Mouse (Mus musculus): ENCODE data around the gene Lpp. TPM values are rescaled to one million over a fixed set of nuclear protein-coding genes. Genes with fewer than 3 reads are reported as not detected.

Lpp gene
- total and polyA plus RNA-seq, 3 experiments = 0.16 TPM; not detected in 2

DNA sequence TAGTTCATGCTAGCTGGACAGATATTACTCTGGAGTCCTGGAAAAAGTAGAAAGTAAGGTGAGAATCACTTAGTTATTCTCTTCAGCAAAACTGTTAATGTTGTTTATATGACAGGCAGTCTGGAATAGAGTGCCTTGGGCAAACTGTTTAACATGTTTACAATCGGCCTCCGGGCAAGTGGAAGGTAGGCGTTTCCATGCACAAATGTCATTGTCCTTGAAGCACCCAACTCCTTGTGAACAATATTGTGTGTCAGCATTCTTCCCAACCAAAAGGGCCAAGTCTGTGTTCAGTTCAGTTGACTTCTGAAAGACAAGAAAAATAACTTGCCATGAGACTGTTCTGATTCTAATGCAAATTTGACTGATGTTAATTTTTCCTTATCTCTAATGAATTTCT is 539.5 kb downstream of the Lpp start:
- ATAC-seq (ENCODE audit: extremely low read depth, insufficient number of reproducible peaks, low FRiP score, poor library complexity, severe bottlenecking) = no peak
- Histone ChIP-seq H3K9me3 (replicated peaks) (peaks cover 7% of the 10 kb centered on the region; the same call in 1 of the 2 replicates), H3K27me3 (ENCODE audit: insufficient read depth, low read length) (no peaks in the 10 kb centered on the region), H3K4me3 (ENCODE audit: low read depth, low read length) (no peak overlapping the region), H3K36me3 (replicated peaks) (no peaks in the 10 kb centered on the region), H3K4me1 (ENCODE audit: insufficient read depth, low read depth, low read length) (no peaks in the 10 kb centered on the region)
- DNase-seq (ENCODE audit: low spot score) = no peak
- TF ChIP-seq GATA1 (IDR thresholded peaks at IDR 0.05; ENCODE audit: borderline replicate concordance, low read length) (no peak), GATA2 (IDR thresholded peaks at IDR 0.05; ENCODE audit: borderline replicate concordance, low read depth, low read length) (no peak), POLR2AphosphoS5 (IDR thresholded peaks at IDR 0.05; ENCODE audit: insufficient replicate concordance, low read depth, low read length) (no peak), CTCF (IDR thresholded peaks at IDR 0.05; ENCODE audit: low read depth, low read length) (no peak), TAL1 (conservative IDR thresholded peaks at IDR 0.05; ENCODE audit: low read depth, low read length) (no peak)

DNA sequence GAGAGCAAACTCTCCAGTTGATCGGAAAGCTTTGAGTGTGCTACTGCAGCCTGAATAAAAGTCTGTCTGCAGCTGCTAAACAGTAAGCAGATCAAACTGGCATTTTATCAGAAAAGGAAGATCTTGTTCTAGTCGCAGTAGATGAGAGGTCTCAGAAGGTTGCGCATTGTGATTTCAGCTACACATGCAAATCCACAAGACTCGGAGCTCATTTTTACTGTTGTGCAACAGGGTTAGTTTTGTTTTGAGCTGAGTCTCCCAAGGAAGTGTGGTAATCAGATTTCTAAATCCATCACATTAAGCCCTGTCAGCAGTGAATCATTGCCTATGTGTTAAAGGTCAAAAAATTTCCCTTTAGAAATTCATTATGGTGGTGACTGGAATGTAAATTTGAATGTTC is 540.4 kb downstream of the Lpp start:
- H3K27me3 ChIP-seq (ENCODE audit: insufficient read depth, low read length) = no peaks in the 10 kb centered on the region
- no peak for TF ChIP-seq POLR2AphosphoS5 (IDR thresholded peaks at IDR 0.05; ENCODE audit: insufficient replicate concordance, low read depth, low read length)
- TF ChIP-seq CTCF (IDR thresholded peaks at IDR 0.05; ENCODE audit: low read depth, low read length) = no peak
- no peak for TF ChIP-seq TAL1 (conservative IDR thresholded peaks at IDR 0.05; ENCODE audit: low read depth, low read length)
- no peak for TF ChIP-seq GATA2 (IDR thresholded peaks at IDR 0.05; ENCODE audit: borderline replicate concordance, low read depth, low read length)
- no peak for TF ChIP-seq GATA1 (IDR thresholded peaks at IDR 0.05; ENCODE audit: borderline replicate concordance, low read length)
- DNase-seq (ENCODE audit: low spot score) (no peak), ATAC-seq (ENCODE audit: extremely low read depth, insufficient number of reproducible peaks, low FRiP score, poor library complexity, severe bottlenecking) (no peak; the same call in 1 of the 2 replicates)
- peaks cover 7% of the 10 kb centered on the region; the same call in 1 of the 2 replicates for H3K9me3 ChIP-seq (replicated peaks)
- no peaks in the 10 kb centered on the region for H3K36me3 ChIP-seq (replicated peaks)
- H3K4me1 ChIP-seq (ENCODE audit: insufficient read depth, low read depth, low read length) = no peaks in the 10 kb centered on the region
- H3K4me3 ChIP-seq (ENCODE audit: low read depth, low read length) = no peak overlapping the region

DNA sequence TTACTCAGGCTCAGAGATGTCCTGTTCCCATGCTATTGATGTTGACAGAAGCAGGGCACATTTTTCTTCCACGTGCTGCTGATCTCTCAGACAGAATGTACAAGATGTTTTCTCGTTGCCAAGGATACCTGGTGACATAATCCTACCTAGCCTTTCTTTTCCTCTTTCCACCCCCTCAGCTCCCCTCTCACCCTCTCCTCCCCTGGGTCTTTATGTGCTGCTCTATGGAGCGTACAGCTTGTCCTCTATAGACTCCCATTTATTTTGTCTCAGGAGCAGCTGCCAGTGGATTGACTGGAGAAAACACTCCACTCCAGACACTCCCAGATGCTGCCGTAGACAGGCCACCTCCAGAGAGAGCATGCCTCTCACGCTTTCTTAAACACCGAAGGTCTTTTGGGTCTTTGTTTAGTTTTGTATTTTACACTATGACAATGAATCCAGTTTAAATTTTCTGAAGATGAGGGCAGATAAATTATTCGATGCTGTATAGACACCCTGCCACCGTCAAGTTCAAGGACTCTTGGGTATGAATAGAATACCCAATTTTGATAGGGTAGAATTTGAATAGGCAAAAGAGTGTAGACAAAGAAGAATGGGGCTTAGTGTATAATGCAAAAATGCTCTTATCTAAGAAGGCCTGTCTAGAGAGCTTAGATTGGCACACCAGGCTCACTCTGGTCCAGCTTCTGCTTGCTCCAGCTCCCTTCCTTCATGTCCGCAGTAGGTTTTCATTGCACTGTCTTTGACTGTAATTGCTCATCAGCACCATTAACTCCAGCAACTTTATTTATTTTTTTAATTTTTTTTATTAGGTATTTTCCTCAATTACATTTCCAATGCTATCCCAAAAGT is 548.2 kb downstream of the Lpp start:
- H3K4me3 ChIP-seq (ENCODE audit: low read depth, low read length) = no peak overlapping the region

DNA sequence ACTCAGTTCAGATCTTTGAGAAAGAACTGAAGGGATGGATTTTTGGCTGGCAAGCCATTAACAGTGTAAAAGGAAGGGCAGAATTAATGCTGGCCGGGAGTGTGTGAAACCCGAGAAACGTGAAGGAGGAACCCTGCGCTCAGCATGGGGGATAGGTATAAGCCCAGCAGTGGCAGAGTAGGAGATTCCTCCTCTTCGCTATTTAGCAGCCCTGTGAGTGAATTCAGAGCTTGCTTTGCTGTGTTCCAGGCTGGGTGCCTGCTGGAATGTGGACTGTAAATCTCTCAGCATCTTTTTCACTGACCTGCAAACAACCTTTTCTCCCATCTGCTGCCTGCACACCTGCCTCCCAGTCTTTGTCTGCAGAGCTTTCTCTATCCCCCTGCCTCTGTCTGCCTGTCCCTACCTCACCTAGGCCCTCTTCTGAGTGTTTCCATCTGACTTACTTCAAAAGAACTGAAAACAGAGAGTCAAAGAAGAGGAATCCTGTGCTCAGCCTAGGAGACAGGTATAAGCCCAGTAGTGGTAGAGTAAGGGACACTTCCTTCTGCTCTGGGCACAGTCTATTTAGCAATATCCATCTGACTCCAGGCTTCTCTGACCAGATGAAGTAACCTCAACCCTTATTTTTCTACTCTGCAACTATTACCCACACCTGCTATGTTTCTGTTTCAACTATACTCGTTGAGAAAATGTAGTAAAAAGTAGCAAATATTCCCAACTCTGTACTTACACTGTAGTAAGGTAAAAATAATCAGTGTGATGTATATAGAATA is 550.4 kb downstream of the Lpp start:
- Histone ChIP-seq H3K36me3 (replicated peaks) (no peaks in the 10 kb centered on the region), H3K9me3 (replicated peaks) (peaks cover 16% of the 10 kb centered on the region), H3K4me1 (ENCODE audit: insufficient read depth, low read depth, low read length) (no peaks in the 10 kb centered on the region), H3K4me3 (ENCODE audit: low read depth, low read length) (no peak overlapping the region), H3K27me3 (ENCODE audit: insufficient read depth, low read length) (no peaks in the 10 kb centered on the region)
- no peak for TF ChIP-seq POLR2AphosphoS5 (IDR thresholded peaks at IDR 0.05; ENCODE audit: insufficient replicate concordance, low read depth, low read length)
- TF ChIP-seq GATA1 (IDR thresholded peaks at IDR 0.05; ENCODE audit: borderline replicate concordance, low read length) = no peak
- TF ChIP-seq CTCF (IDR thresholded peaks at IDR 0.05; ENCODE audit: low read depth, low read length) = no peak
- no peak for TF ChIP-seq TAL1 (conservative IDR thresholded peaks at IDR 0.05; ENCODE audit: low read depth, low read length)
- TF ChIP-seq GATA2 (IDR thresholded peaks at IDR 0.05; ENCODE audit: borderline replicate concordance, low read depth, low read length) = no peak
- ATAC-seq (ENCODE audit: extremely low read depth, insufficient number of reproducible peaks, low FRiP score, poor library complexity, severe bottlenecking) (no peak), DNase-seq (ENCODE audit: low spot score) (no peak)

More for the DNA sequence above, 548.2 kb downstream of the Lpp start:
- Histone ChIP-seq H3K27me3 (ENCODE audit: insufficient read depth, low read length) (no peaks in the 10 kb centered on the region), H3K4me1 (ENCODE audit: insufficient read depth, low read depth, low read length) (no peaks in the 10 kb centered on the region), H3K9me3 (replicated peaks) (peaks cover 14% of the 10 kb centered on the region), H3K36me3 (replicated peaks) (no peaks in the 10 kb centered on the region)
- DNase-seq (ENCODE audit: low spot score) = no peak
- TF ChIP-seq TAL1 (conservative IDR thresholded peaks at IDR 0.05; ENCODE audit: low read depth, low read length) = no peak
- no peak for TF ChIP-seq CTCF (IDR thresholded peaks at IDR 0.05; ENCODE audit: low read depth, low read length)
- TF ChIP-seq GATA1 (IDR thresholded peaks at IDR 0.05; ENCODE audit: borderline replicate concordance, low read length) = no peak
- no peak for TF ChIP-seq POLR2AphosphoS5 (IDR thresholded peaks at IDR 0.05; ENCODE audit: insufficient replicate concordance, low read depth, low read length)
- TF ChIP-seq GATA2 (IDR thresholded peaks at IDR 0.05; ENCODE audit: borderline replicate concordance, low read depth, low read length) = no peak
- ATAC-seq (ENCODE audit: extremely low read depth, insufficient number of reproducible peaks, low FRiP score, poor library complexity, severe bottlenecking) = no peak

DNA sequence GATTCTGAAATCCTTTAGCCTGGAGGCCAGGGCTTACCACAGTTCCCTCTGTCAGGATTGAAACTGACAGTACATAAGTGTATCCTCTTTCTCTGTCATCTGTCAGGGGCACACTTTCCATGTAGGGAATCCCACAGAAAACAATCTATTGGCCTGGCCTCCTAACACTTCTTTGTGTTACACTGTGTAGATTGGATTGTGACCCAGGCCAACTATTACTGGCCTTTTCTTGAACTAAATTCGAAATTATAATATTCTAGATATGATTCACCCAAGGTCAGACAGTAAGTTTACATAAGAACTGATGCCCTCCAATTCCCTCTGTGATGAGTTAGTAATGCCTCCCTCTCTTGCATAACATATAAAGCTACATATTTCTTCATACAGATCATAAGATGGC is 553.0 kb downstream of the Lpp start:
- DNase-seq (ENCODE audit: low spot score) = no peak
- no peak overlapping the region for H3K4me3 ChIP-seq (ENCODE audit: low read depth, low read length)
- no peak for ATAC-seq (ENCODE audit: extremely low read depth, insufficient number of reproducible peaks, low FRiP score, poor library complexity, severe bottlenecking)
- no peaks in the 10 kb centered on the region for H3K27me3 ChIP-seq (ENCODE audit: insufficient read depth, low read length)
- H3K9me3 ChIP-seq (replicated peaks) = peaks cover 20% of the 10 kb centered on the region
- no peak for TF ChIP-seq CTCF (IDR thresholded peaks at IDR 0.05; ENCODE audit: low read depth, low read length)
- no peak for TF ChIP-seq TAL1 (conservative IDR thresholded peaks at IDR 0.05; ENCODE audit: low read depth, low read length)
- TF ChIP-seq POLR2AphosphoS5 (IDR thresholded peaks at IDR 0.05; ENCODE audit: insufficient replicate concordance, low read depth, low read length) = no peak
- no peak for TF ChIP-seq GATA2 (IDR thresholded peaks at IDR 0.05; ENCODE audit: borderline replicate concordance, low read depth, low read length)
- no peak for TF ChIP-seq GATA1 (IDR thresholded peaks at IDR 0.05; ENCODE audit: borderline replicate concordance, low read length)
- H3K36me3 ChIP-seq (replicated peaks) = no peaks in the 10 kb centered on the region
- H3K4me1 ChIP-seq (ENCODE audit: insufficient read depth, low read depth, low read length) = no peaks in the 10 kb centered on the region

DNA sequence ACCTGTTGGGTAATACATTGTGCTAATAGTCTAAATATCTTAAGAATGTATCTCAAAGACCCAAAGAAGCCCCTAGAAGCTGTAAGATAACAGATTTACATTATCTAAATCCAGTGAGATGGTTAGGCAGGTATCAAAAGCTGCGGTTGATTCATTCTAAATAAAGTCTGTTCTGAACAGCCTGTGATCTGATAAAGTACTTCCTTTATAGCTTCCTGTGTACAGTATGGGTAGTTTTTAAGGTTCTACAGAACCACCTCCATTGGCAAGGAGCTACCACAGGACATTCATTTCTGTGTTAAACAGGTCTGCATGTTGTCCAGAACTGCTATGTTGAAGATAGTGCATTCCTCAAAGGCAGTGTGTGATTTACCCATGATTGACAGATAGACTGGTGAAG is 554.2 kb downstream of the Lpp start:
- Histone ChIP-seq H3K27me3 (ENCODE audit: insufficient read depth, low read length) (no peaks in the 10 kb centered on the region), H3K4me3 (ENCODE audit: low read depth, low read length) (no peak overlapping the region), H3K9me3 (replicated peaks) (peaks cover 22% of the 10 kb centered on the region), H3K36me3 (replicated peaks) (no peaks in the 10 kb centered on the region), H3K4me1 (ENCODE audit: insufficient read depth, low read depth, low read length) (no peaks in the 10 kb centered on the region)
- DNase-seq (ENCODE audit: low spot score) (no peak), ATAC-seq (ENCODE audit: extremely low read depth, insufficient number of reproducible peaks, low FRiP score, poor library complexity, severe bottlenecking) (no peak)
- no peak for TF ChIP-seq POLR2AphosphoS5 (IDR thresholded peaks at IDR 0.05; ENCODE audit: insufficient replicate concordance, low read depth, low read length)
- TF ChIP-seq GATA2 (IDR thresholded peaks at IDR 0.05; ENCODE audit: borderline replicate concordance, low read depth, low read length) = no peak
- no peak for TF ChIP-seq CTCF (IDR thresholded peaks at IDR 0.05; ENCODE audit: low read depth, low read length)
- no peak for TF ChIP-seq GATA1 (IDR thresholded peaks at IDR 0.05; ENCODE audit: borderline replicate concordance, low read length)
- no peak for TF ChIP-seq TAL1 (conservative IDR thresholded peaks at IDR 0.05; ENCODE audit: low read depth, low read length)
